Mouse (Mus musculus): ENCODE measurements at regions not wholly inside any gene's neighbourhood (a gene's known extent, or its start where the extent isn't known, plus 50 kb on each side); places are given as distances from the start of the nearest gene placed in this dataset. TPM values are rescaled to one million over a fixed set of nuclear protein-coding genes. Genes with fewer than 3 reads are reported as not detected.

DNA sequence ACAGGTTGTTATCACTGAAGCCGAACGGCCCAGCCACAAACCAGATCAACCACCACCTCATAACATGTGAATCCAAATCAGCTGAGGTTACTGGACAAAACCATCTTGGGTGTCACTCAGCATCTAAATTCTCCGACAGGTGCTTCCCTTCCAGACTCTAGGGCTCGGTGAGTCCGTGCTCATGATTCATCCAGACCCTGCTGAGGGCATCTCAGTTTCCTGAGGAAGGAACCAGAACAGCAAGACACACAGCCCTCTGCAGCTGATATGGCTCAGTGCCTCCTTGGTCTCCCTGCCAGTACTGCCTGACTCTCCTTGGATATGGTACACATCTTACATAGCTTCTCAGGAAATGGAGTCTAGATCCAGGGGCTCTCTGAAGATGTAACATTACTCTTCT lies 51.6 kb upstream of the Adgrl4 start:
- Histone ChIP-seq H3K4me2 (replicated peaks; ENCODE audit: low read depth, low read length) (no peak overlapping the region), H3K27me3 (ENCODE audit: control insufficient read depth, insufficient read depth, low read length) (no peaks in the 10 kb centered on the region), H3K27ac (ENCODE audit: low read length) (no peak overlapping the region), H3K36me3 (ENCODE audit: control insufficient read depth, insufficient read depth, low read length) (no peaks in the 10 kb centered on the region), H3K4me1 (ENCODE audit: control insufficient read depth, insufficient read depth, low read length) (no peaks in the 10 kb centered on the region), H3K4me3 (ENCODE audit: low read depth, low read length) (no peak overlapping the region), H3K9ac (replicated peaks; ENCODE audit: low read depth, low read length) (no peak overlapping the region), H3K9me3 (ENCODE audit: control insufficient read depth, low read depth, low read length) (no peaks in the 10 kb centered on the region)
- WGBS: 74% methylated on average over 5 of the region's 5 CpGs
- no peak for ATAC-seq (ENCODE audit: insufficient number of reproducible peaks, insufficient read depth, low FRiP score, low read depth)

Small RNA genes in the stretch of these regions (microRNA-seq; reads per million reads assigned to microRNA genes)
- not detected for gene Mir3963

All from stomach, embryonic 14.5 days (tissue).